Mouse (Mus musculus): ENCODE results near the gene Rnf225. TPM values are rescaled to one million over a fixed set of nuclear protein-coding genes. Genes with fewer than 3 reads are reported as not detected.

Gene Rnf225
- polyA plus RNA-seq, 1 experiment from 2014 or later = 0.08 TPM

DNA sequence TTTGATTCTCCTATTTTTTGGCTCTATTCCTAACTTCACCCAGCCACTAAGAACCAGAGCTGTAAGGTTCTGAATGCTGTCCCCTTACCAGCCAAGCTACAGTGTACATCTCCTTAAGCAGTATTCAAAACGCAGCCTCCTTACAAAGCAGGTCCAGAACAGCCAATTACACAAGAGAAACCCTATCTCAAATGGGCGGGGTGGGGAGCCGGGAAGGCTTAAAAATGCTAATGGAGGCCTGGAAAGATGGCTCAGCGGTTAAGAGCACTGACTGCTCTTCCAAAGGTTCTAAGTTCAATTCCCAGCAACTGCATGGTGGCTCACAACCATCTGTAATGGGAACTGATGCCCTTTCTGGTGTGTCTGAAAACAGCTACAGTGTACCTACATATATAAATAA lies 32.5 kb downstream of the Rnf225 start:
- no peak overlapping the region for H3K4me2 ChIP-seq
- H3K36me3 ChIP-seq (replicated peaks) = no peaks in the 10 kb centered on the region
- no peaks in the 10 kb centered on the region for H3K27me3 ChIP-seq
- no peak for ATAC-seq (ENCODE audit: insufficient read depth)
- no peak overlapping the region for H3K27ac ChIP-seq (replicated peaks)
- no peak overlapping the region for H3K9ac ChIP-seq
- 36% methylated on average over 4 of the region's 4 CpGs for WGBS (ENCODE audit: insufficient replicate concordance)
- H3K4me3 ChIP-seq (replicated peaks) = no peak overlapping the region
- H3K4me1 ChIP-seq (replicated peaks) = peaks cover 26% of the 10 kb centered on the region
- H3K9me3 ChIP-seq (replicated peaks) = no peaks in the 10 kb centered on the region

- WGBS (ENCODE audit: insufficient replicate concordance) = 2% methylated on average over 29 of the region's 29 CpGs
- H3K9me3 ChIP-seq (replicated peaks) = no peaks in the 10 kb centered on the region
- peak; percentile 23; the same call in 1 of the 2 replicates for ATAC-seq (ENCODE audit: insufficient read depth)
Measured at GRCm38 (mm10) chr7:12961511-12962141, 34.4 kb downstream of the Rnf225 start.

GRCm38 (mm10) chr7:12965678-12966091 lies 38.5 kb downstream of the Rnf225 start, which contains the start of gene Zfp324:
Zfp324 (plus strand) TSS chr7:12965838.
- H3K4me1 ChIP-seq (replicated peaks) = peaks cover 59% of the 10 kb centered on the region

More at GRCm38 (mm10) chr7:12961511-12962141, 34.4 kb downstream of the Rnf225 start:
- H3K9ac ChIP-seq = peak overlapping the region; percentile 66
- peaks cover 42% of the 10 kb centered on the region for H3K4me1 ChIP-seq (replicated peaks)
- peak overlapping the region; percentile 79 for H3K4me2 ChIP-seq
- H3K36me3 ChIP-seq (replicated peaks) = no peaks in the 10 kb centered on the region
- no peaks in the 10 kb centered on the region for H3K27me3 ChIP-seq
- peak overlapping the region; percentile 72 for H3K27ac ChIP-seq (replicated peaks)
- H3K4me3 ChIP-seq (replicated peaks) = peak overlapping the region; percentile 66

GRCm38 (mm10) chr7:12966104-12966845 lies 39.1 kb downstream of the Rnf225 start:
- Histone ChIP-seq H3K9ac (peak overlapping the region; percentile 78), H3K4me2 (peak overlapping the region; percentile 96), H3K27me3 (no peaks in the 10 kb centered on the region), H3K4me3 (replicated peaks) (peak overlapping the region; percentile 73), H3K9me3 (replicated peaks) (no peaks in the 10 kb centered on the region), H3K4me1 (replicated peaks) (peaks cover 55% of the 10 kb centered on the region), H3K27ac (replicated peaks) (peak overlapping the region; percentile 89), H3K36me3 (replicated peaks) (peaks cover 28% of the 10 kb centered on the region)
- WGBS (ENCODE audit: insufficient replicate concordance) = 1% methylated on average over 29 of the region's 29 CpGs
- peak; percentile 86 for ATAC-seq (ENCODE audit: insufficient read depth)

More at GRCm38 (mm10) chr7:12965678-12966091, 38.5 kb downstream of the Rnf225 start, which contains the start of gene Zfp324:
- peak within 1 kb of the TSS; percentile 96 for H3K4me2 ChIP-seq
- H3K27me3 ChIP-seq = no peaks in the 10 kb centered on the region
- H3K27ac ChIP-seq (replicated peaks) = peak within 1 kb of the TSS; percentile 89
- peak within 1 kb of the TSS; percentile 73 for H3K4me3 ChIP-seq (replicated peaks)
- ATAC-seq (ENCODE audit: insufficient read depth) = peak; percentile 91
- WGBS (ENCODE audit: insufficient replicate concordance) = under 1% methylated on average over 23 of the region's 23 CpGs
- H3K9ac ChIP-seq = peak within 1 kb of the TSS; percentile 78
- H3K9me3 ChIP-seq (replicated peaks) = no peaks in the 10 kb centered on the region
- peaks cover 22% of the 10 kb centered on the region for H3K36me3 ChIP-seq (replicated peaks)

GRCm38 (mm10) chr7:12970906-12971305 lies 43.7 kb downstream of the Rnf225 start:
- Histone ChIP-seq H3K9me3 (replicated peaks) (no peaks in the 10 kb centered on the region), H3K4me1 (replicated peaks) (peaks cover 31% of the 10 kb centered on the region), H3K9ac (no peak overlapping the region), H3K4me2 (no peak overlapping the region), H3K36me3 (replicated peaks) (peaks cover 37% of the 10 kb centered on the region), H3K27ac (replicated peaks) (no peak overlapping the region), H3K27me3 (no peaks in the 10 kb centered on the region), H3K4me3 (replicated peaks) (no peak overlapping the region)
- 88% methylated on average over 25 of the region's 25 CpGs for WGBS (ENCODE audit: insufficient replicate concordance)
- no peak for ATAC-seq (ENCODE audit: insufficient read depth)

- H3K9me3 ChIP-seq (replicated peaks) = no peaks in the 10 kb centered on the region
- H3K36me3 ChIP-seq (replicated peaks) = no peaks in the 10 kb centered on the region
- peak; percentile 99 for ATAC-seq (ENCODE audit: insufficient read depth)
- H3K4me2 ChIP-seq = peak within 1 kb of the TSS; percentile 96
- WGBS (ENCODE audit: insufficient replicate concordance) = under 1% methylated on average over 49 of the region's 49 CpGs
- peak within 1 kb of the TSS; percentile 93 for H3K27ac ChIP-seq (replicated peaks)
- peaks cover 28% of the 10 kb centered on the region for H3K4me1 ChIP-seq (replicated peaks)
- H3K4me3 ChIP-seq (replicated peaks) = peak within 1 kb of the TSS; percentile 67
- H3K27me3 ChIP-seq = no peaks in the 10 kb centered on the region
- peak within 1 kb of the TSS; percentile 78 for H3K9ac ChIP-seq
Measured at GRCm38 (mm10) chr7:12977682-12978389, 50.6 kb downstream of the Rnf225 start, which contains the start of gene Zfp446. Zfp446 (plus strand) TSS chr7:12977848.

- Histone ChIP-seq H3K27ac (replicated peaks) (peak overlapping the region; percentile 93), H3K4me2 (peak overlapping the region; percentile 96), H3K9me3 (replicated peaks) (no peaks in the 10 kb centered on the region), H3K4me1 (replicated peaks) (peaks cover 33% of the 10 kb centered on the region), H3K36me3 (replicated peaks) (no peaks in the 10 kb centered on the region), H3K4me3 (replicated peaks) (peak overlapping the region; percentile 67), H3K27me3 (no peaks in the 10 kb centered on the region), H3K9ac (peak overlapping the region; percentile 78)
- 73% methylated on average over 18 of the region's 18 CpGs for WGBS (ENCODE audit: insufficient replicate concordance)
- no peak for ATAC-seq (ENCODE audit: insufficient read depth)
Measured at GRCm38 (mm10) chr7:12978931-12979722, 51.9 kb downstream of the Rnf225 start.

- 66% methylated on average over 6 of the region's 6 CpGs for WGBS (ENCODE audit: insufficient replicate concordance)
- Histone ChIP-seq H3K27ac (replicated peaks) (0 out of 2 replicates have a peak overlapping the region, but pooled peaks have one; percentile 93), H3K4me2 (no peak overlapping the region), H3K9ac (no peak overlapping the region), H3K27me3 (no peaks in the 10 kb centered on the region), H3K4me1 (replicated peaks) (peaks cover 33% of the 10 kb centered on the region), H3K9me3 (replicated peaks) (no peaks in the 10 kb centered on the region), H3K4me3 (replicated peaks) (no peak overlapping the region), H3K36me3 (replicated peaks) (no peaks in the 10 kb centered on the region)
- no peak for ATAC-seq (ENCODE audit: insufficient read depth)
Measured at GRCm38 (mm10) chr7:12979776-12980175, 52.6 kb downstream of the Rnf225 start.

DNA sequence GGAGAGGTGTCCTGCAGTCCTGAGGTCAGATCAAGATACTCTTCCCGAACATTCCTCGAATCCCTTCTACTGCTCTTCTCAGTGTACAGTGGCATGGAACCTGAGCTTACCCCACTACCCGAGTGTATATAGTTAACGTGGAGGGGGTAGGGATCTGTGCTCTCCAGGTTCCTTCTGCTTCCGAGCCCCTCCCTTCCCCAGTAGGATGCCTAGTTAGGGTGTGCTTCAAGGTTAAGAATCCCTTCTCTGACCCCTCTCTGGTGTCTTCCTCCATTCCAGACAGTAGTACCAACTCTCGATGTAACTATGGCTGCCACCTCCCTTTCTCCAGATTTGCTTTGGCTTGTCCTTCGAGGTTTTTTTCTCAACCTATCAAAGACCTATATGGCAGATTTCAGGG lies 53.1 kb downstream of the Rnf225 start:
- Histone ChIP-seq H3K4me1 (replicated peaks) (peaks cover 36% of the 10 kb centered on the region), H3K36me3 (replicated peaks) (no peaks in the 10 kb centered on the region), H3K9ac (no peak overlapping the region), H3K27ac (replicated peaks) (no peak overlapping the region), H3K9me3 (replicated peaks) (no peaks in the 10 kb centered on the region), H3K27me3 (no peaks in the 10 kb centered on the region), H3K4me3 (replicated peaks) (no peak overlapping the region), H3K4me2 (no peak overlapping the region)
- WGBS (ENCODE audit: insufficient replicate concordance) = 79% methylated on average over 7 of the region's 7 CpGs
- ATAC-seq (ENCODE audit: insufficient read depth) = no peak

Data from liver, embryonic 15.5 days (tissue).